Mouse (Mus musculus) duodenum, adult 2 months (tissue): ENCODE measurements around the gene Gm9603. TPM values are rescaled to one million over a fixed set of nuclear protein-coding genes. Genes with fewer than 3 reads are reported as not detected.

Experiments used
- polyA plus RNA-seq: library from polyadenylated mRNA; depleted of rRNA; stranded (reverse); fragments of >200 nt; gene quantifications from 2 replicates; pipeline ENCODE4 v1.2.3, GENCODE M21; 2012; ENCODE audit warnings: low replicate concordance; rRNA removed

The Gm9603 gene
- polyA plus RNA-seq = not detected in 2 replicates

DNA sequence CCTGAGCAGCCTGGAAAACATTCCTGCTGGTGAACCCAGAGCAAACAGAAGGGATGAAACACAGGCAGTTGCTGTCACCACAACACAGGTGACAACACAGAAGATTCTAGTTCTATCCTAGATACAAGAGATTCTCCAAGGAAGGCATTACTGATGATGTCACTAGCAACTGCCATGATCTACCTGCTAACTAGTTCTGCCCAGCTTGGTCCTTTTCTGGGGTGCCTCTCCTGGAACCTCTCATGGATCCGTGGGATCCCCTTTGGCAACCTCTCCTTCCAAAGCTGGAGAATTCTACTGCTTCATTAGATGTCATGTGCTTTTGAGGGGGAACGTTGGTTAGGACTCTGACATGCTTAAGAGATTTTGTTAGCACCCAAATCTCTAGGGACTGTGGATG lies at the start of gene Gm9603:
TSS of gene Gm9603 (minus strand) at position 101 of the 400 bp plus-strand sequence.

DNA sequence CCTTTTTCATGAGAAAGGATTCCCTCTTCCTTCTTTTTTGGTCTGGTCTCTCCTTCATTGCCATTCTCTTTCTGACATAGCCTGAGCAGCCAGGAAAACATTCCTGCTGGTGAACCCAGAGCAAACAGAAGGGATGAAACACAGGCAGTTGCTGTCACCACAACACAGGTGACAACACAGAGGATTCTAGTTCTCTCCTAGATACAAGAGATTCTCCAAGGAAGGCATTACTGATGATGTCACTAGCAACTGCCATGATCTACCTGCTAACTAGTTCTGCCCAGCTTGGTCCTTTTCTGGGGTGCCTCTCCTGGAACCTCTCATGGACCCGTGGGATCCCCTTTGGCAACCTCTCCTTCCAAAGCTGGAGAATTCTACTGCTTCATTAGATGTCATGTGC lies 54.3 kb downstream of the Gm9603 start, which contains the start of gene Gm8265:
TSS of gene Gm8265 (minus strand) at position 101 of the 400 bp plus-strand sequence.

Other genes starting within 250 kb of the Gm9603 start
- gene Gm3194, start 232.0 kb downstream of the Gm9603 start, polyA plus RNA-seq = not detected in 2 replicates
- not detected in 2 replicates for gene Gm8246, start 209.6 kb downstream of the Gm9603 start, polyA plus RNA-seq
- gene Gm3187, start 203.2 kb downstream of the Gm9603 start, polyA plus RNA-seq = not detected in 2 replicates
- gene Gm3488, start 185.8 kb downstream of the Gm9603 start, polyA plus RNA-seq = not detected in 2 replicates
- gene Gm3532, start 149.0 kb downstream of the Gm9603 start, polyA plus RNA-seq = not detected in 2 replicates
- gene Gm8265, start 54.4 kb downstream of the Gm9603 start, polyA plus RNA-seq = not detected in 2 replicates
- not detected in 2 replicates for gene Gm3373, start 54.1 kb upstream of the Gm9603 start, polyA plus RNA-seq
- gene Gm3383, start 120.5 kb upstream of the Gm9603 start, polyA plus RNA-seq = not detected in 2 replicates
- not detected in 2 replicates for gene Gm3424, start 142.9 kb upstream of the Gm9603 start, polyA plus RNA-seq
- gene Gm8237, start 192.9 kb upstream of the Gm9603 start, polyA plus RNA-seq = not detected in 2 replicates